Comparison of ENCODE assay signal across 25 mouse cellular contexts in genomic region chrX:131383501-131383900, GRCm38 (mm10).
"Had no signal": no experiment of that assay in that cellular context is flagged by ENCODE, and none has a peak within 500 bp of the region (broad histone marks: within the 10 kb centered on the region; RNA-seq: fewer than 3 reads in every experiment).

No protein-coding gene starts in this region.

- H3K4me3 ChIP-seq: embryonic facial prominence, embryonic 10.5 days; embryonic facial prominence, embryonic 12.5 days; embryonic facial prominence, embryonic 13.5 days; embryonic facial prominence, embryonic 15.5 days; erythroblast, embryonic 14.5 days; forebrain, embryonic 10.5 days; forebrain, embryonic 12.5 days; forebrain, embryonic 13.5 days; forebrain, embryonic 15.5 days; gastrocnemius, adult 2 months; heart, adult 2 months; heart, embryonic 10.5 days had no signal

- H3K27ac ChIP-seq: embryonic facial prominence, embryonic 10.5 days; embryonic facial prominence, embryonic 12.5 days; embryonic facial prominence, embryonic 13.5 days; embryonic facial prominence, embryonic 15.5 days; forebrain, embryonic 10.5 days; forebrain, embryonic 12.5 days; forebrain, embryonic 13.5 days; forebrain, embryonic 15.5 days; gastrocnemius, adult 2 months; heart, adult 2 months; heart, embryonic 10.5 days had no signal

- H3K27me3 ChIP-seq: embryonic facial prominence, embryonic 12.5 days; embryonic facial prominence, embryonic 13.5 days; embryonic facial prominence, embryonic 15.5 days; forebrain, embryonic 12.5 days; forebrain, embryonic 13.5 days; forebrain, embryonic 15.5 days had no signal

- H3K36me3 ChIP-seq: embryonic facial prominence, embryonic 10.5 days; embryonic facial prominence, embryonic 12.5 days; embryonic facial prominence, embryonic 13.5 days; embryonic facial prominence, embryonic 15.5 days; forebrain, embryonic 10.5 days; forebrain, embryonic 12.5 days; forebrain, embryonic 15.5 days; heart, embryonic 10.5 days had no signal

- H3K9ac ChIP-seq: embryonic facial prominence, embryonic 12.5 days; embryonic facial prominence, embryonic 13.5 days; embryonic facial prominence, embryonic 15.5 days; forebrain, embryonic 12.5 days; forebrain, embryonic 13.5 days; forebrain, embryonic 15.5 days; forebrain, postnatal 0 days had no signal

- H3K4me1 ChIP-seq: embryonic facial prominence, embryonic 10.5 days; embryonic facial prominence, embryonic 12.5 days; embryonic facial prominence, embryonic 13.5 days; embryonic facial prominence, embryonic 15.5 days; forebrain, embryonic 10.5 days; forebrain, embryonic 12.5 days; forebrain, embryonic 13.5 days; forebrain, embryonic 15.5 days; heart, embryonic 10.5 days had no signal

- DNase-seq: cerebellum, adult 9-10 months; cerebellum, adult 9-11 months; cerebellum, postnatal 10 days; cerebellum, postnatal 14 days; cerebellum, postnatal 25 days; cerebellum, postnatal 36 days; embryo, embryonic 11 days; forebrain, postnatal 0 days; gastrocnemius, adult 2 months; gastrocnemius, postnatal 10 days; gastrocnemius, postnatal 14 days; gastrocnemius, postnatal 25 days; gastrocnemius, postnatal 36 days; heart, adult 18-20 months; heart, adult 2 months had no signal

- H3K9me3 ChIP-seq: embryonic facial prominence, embryonic 10.5 days; embryonic facial prominence, embryonic 12.5 days; embryonic facial prominence, embryonic 13.5 days; embryonic facial prominence, embryonic 15.5 days; forebrain, embryonic 10.5 days; forebrain, embryonic 12.5 days; forebrain, embryonic 13.5 days; forebrain, embryonic 15.5 days; heart, embryonic 10.5 days had no signal
